Mouse (Mus musculus): ENCODE measurements around the gene Nfkbia. TPM values are rescaled to one million over a fixed set of nuclear protein-coding genes. Genes with fewer than 3 reads are reported as not detected.
A peak's percentile ranks its signal among the peaks of the same experiment; 100 is the strongest.

Nfkbia gene
- 229 and 252 TPM in 2 replicates for polyA plus RNA-seq (2012; rRNA removed)

GRCm38 (mm10) chr12:55492184-55492898, at the start of gene Nfkbia:
Gene Nfkbia (minus strand): TSS chr12:55492647.
- DNase-seq (ENCODE audit: low read depth, low spot score), result no peak
- under 1% methylated on average over 58 of the region's 58 CpGs for WGBS

- 59% methylated on average over 8 of the region's 8 CpGs for whole genome bisulfite sequencing
Measured at GRCm38 (mm10) chr12:55539157-55539556, 46.7 kb upstream of the Nfkbia start.

GRCm38 (mm10) chr12:55538328-55538971, 46.0 kb upstream of the Nfkbia start:
- 85% methylated on average over 1 of the region's 1 CpGs for WGBS
- no peak for DNase-seq (ENCODE audit: low read depth, low spot score)

More at GRCm38 (mm10) chr12:55539157-55539556, 46.7 kb upstream of the Nfkbia start:
- no peak for DNase-seq (ENCODE audit: low read depth, low spot score)

GRCm38 (mm10) chr12:55537742-55538141, 45.3 kb upstream of the Nfkbia start:
- no peak for DNase-seq (ENCODE audit: low read depth, low spot score)
- WGBS, result 62% methylated on average over 7 of the region's 7 CpGs

GRCm38 (mm10) chr12:55536537-55537135, 44.2 kb upstream of the Nfkbia start:
- DNase-seq (ENCODE audit: low read depth, low spot score), result no peak
- 13% methylated on average over 14 of the region's 14 CpGs for WGBS

GRCm38 (mm10) chr12:55526983-55527752, 34.7 kb upstream of the Nfkbia start:
- 66% methylated on average over 15 of the region's 15 CpGs for WGBS
- no peak for DNase-seq (ENCODE audit: low read depth, low spot score)

- WGBS, result 51% methylated on average over 15 of the region's 15 CpGs
- no peak for DNase-seq (ENCODE audit: low read depth, low spot score)
Measured at GRCm38 (mm10) chr12:55518061-55518738, 25.8 kb upstream of the Nfkbia start.

- 84% methylated on average over 5 of the region's 5 CpGs for WGBS
- DNase-seq (ENCODE audit: low read depth, low spot score), result no peak
Measured at GRCm38 (mm10) chr12:55508817-55509216, 16.4 kb upstream of the Nfkbia start.

- no peak for DNase-seq (ENCODE audit: low read depth, low spot score)
- WGBS, result 82% methylated on average over 17 of the region's 17 CpGs
Measured at GRCm38 (mm10) chr12:55507332-55507935, 15.0 kb upstream of the Nfkbia start.

GRCm38 (mm10) chr12:55506029-55506330, 13.5 kb upstream of the Nfkbia start:
- WGBS, result under 1% methylated on average over 6 of the region's 6 CpGs
- DNase-seq (ENCODE audit: low read depth, low spot score), result no peak

- 62% methylated on average over 7 of the region's 7 CpGs for WGBS
- DNase-seq (ENCODE audit: low read depth, low spot score), result no peak
Measured at GRCm38 (mm10) chr12:55505314-55506028, 13.0 kb upstream of the Nfkbia start.

- 0% methylated on average over 10 of the region's 10 CpGs for WGBS
- DNase-seq (ENCODE audit: low read depth, low spot score), result no peak
Measured at GRCm38 (mm10) chr12:55499031-55499430, 6.6 kb upstream of the Nfkbia start.

GRCm38 (mm10) chr12:55497737-55498136, 5.3 kb upstream of the Nfkbia start:
- no peak for DNase-seq (ENCODE audit: low read depth, low spot score)

GRCm38 (mm10) chr12:55495902-55496605, 3.6 kb upstream of the Nfkbia start:
- DNase-seq (ENCODE audit: low read depth, low spot score), result no peak
- 69% methylated on average over 5 of the region's 5 CpGs for WGBS

More at GRCm38 (mm10) chr12:55497737-55498136, 5.3 kb upstream of the Nfkbia start:
- WGBS, result 32% methylated on average over 8 of the region's 8 CpGs

GRCm38 (mm10) chr12:55495114-55495901, 2.9 kb upstream of the Nfkbia start:
- peak; percentile 90 for DNase-seq (ENCODE audit: low read depth, low spot score)
- WGBS, result 20% methylated on average over 9 of the region's 9 CpGs

- WGBS, result 56% methylated on average over 8 of the region's 8 CpGs
- DNase-seq (ENCODE audit: low read depth, low spot score), result no peak
Measured at GRCm38 (mm10) chr12:55493381-55493780, 934 bp upstream of the Nfkbia start.

GRCm38 (mm10) chr12:55492941-55493340, 494 bp upstream of the Nfkbia start:
- no peak for DNase-seq (ENCODE audit: low read depth, low spot score)
- 1% methylated on average over 12 of the region's 12 CpGs for WGBS

All from large intestine, adult 2 months (tissue).